Mouse (Mus musculus) heart, postnatal 0 days (tissue): ENCODE data around the gene Izumo2.

Experiments used
- CTCF ChIP-seq: IDR thresholded peaks from 2 replicates; pipeline ENCODE4 v1.5.1; 2016; ENCODE audit warnings: antibody characterized with exemption, control low read depth, low read depth
- EP300 ChIP-seq: IDR thresholded peaks from 2 replicates; pipeline ENCODE4 v1.6.1; 2016; ENCODE audit warnings: antibody characterized with exemption, low read depth

- TF ChIP-seq CTCF (no peak), EP300 (no peak)
Observed at GRCm38 (mm10) chr7:44672193-44672592, 36.3 kb upstream of the Izumo2 start.
